Mouse (Mus musculus): ENCODE results near the gene D430042O09Rik.

D430042O09Rik gene

GRCm38 (mm10) chr7:125740521-125740920 is 32.8 kb downstream of the D430042O09Rik start:
- DNase-seq (ENCODE audit: low spot score): no peak

DNA sequence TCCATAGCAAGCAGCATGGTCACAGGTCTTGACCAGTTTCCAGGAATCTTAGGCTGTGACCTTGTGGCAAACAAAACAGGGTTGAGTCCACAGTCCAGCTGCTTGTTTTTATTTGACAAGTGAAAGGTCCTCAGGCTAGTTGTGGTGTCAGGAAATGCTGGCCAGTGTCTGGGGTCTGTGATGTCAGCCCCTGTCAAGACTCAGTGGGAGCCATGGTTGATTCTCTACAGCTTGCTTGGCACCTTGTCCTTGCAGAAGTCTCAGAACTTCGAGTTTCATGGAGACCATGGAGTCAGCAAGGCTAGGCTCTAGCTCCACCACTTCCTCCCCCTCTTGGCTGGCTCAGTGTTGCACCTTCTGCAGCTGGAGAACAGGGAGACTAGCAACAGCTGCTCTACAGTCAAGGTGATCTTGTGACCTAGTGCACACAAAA is 33.6 kb downstream of the D430042O09Rik start:
- DNase-seq (ENCODE audit: low spot score): no peak

GRCm38 (mm10) chr7:125744774-125745173 is 37.1 kb downstream of the D430042O09Rik start:
- DNase-seq (ENCODE audit: low spot score): no peak

DNA sequence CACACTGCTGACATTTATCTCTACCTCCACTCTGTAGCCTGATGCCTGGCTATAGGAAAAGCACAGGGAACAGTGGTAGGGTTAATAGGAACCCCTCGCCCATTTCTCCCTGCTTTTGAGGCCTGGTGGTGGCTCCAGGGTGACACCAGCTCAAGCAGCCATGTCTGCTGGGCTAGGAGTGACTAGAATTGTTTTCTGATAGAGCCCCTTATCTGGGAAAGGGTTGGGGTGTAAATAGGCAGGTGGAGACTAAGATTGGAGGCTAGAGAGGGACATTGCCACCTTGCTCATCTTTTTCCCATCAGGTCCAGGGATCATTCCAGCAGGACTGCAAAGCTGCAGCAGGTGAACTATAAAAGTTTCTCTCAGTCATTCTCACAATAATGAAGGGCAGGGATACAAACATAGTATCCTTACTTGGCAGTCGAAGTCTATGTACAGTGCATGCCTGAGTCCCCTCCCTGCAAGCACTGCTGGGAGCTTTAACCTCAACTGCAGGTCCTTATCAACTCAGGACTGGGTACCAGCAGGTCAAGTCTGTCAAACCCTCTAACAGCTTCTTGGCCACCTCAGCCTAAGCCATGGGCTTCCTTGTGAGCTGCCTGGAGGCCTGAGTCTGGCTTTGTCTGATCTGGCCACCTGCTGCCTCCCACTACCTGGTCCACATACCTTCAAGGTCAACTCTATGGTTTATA is 39.1 kb downstream of the D430042O09Rik start:
- no peak for DNase-seq (ENCODE audit: low spot score)

- DNase-seq (ENCODE audit: low spot score): no peak
These were observed 39.6 kb downstream of the D430042O09Rik start for GRCm38 (mm10) chr7:125747316-125747690.

DNA sequence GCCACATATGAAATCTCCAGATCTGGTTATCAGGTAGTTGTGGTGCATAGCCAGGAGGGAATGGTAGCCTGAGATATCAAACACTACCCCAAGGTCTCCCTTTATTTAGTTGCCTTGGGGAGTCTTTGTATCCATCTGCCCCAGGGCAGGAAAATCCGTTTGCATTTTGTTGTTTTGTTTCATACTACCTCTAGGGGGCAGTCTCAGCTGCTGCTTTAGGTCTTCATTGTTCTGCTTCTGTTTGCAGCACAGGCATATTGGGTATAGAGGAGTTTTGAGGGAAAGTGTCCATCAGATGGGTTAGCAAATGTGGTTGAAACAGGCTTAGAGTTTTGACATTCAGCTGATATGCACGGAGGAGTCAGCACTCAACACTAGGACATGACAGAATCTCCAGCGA is 40.5 kb downstream of the D430042O09Rik start:
- peak; percentile 52 for DNase-seq (ENCODE audit: low spot score)

- no peak for DNase-seq (ENCODE audit: low spot score)
These were observed 45.1 kb downstream of the D430042O09Rik start for GRCm38 (mm10) chr7:125752699-125753325.

DNA sequence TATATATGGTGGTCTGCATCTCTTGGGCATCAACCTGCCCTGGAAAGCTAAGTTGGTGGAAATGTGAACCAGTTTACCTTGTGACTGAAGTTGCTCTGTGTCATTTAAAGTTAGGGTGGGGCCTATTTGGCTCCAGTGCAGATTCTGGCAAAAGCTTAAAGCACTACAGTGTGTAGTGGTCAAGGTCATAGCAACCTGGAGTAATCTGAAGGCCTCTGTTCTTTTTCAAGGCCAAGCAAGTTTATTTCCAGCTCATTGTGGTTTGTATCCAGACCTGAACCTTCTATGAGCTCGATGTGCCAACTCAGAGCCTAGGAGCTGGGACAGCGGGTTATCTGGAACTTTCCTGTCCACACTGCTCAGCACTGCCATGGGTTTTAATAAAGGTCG is 45.6 kb downstream of the D430042O09Rik start:
- no peak for DNase-seq (ENCODE audit: low spot score)

GRCm38 (mm10) chr7:125756806-125757205 is 49.1 kb downstream of the D430042O09Rik start:
- no peak for DNase-seq (ENCODE audit: low spot score)

DNA sequence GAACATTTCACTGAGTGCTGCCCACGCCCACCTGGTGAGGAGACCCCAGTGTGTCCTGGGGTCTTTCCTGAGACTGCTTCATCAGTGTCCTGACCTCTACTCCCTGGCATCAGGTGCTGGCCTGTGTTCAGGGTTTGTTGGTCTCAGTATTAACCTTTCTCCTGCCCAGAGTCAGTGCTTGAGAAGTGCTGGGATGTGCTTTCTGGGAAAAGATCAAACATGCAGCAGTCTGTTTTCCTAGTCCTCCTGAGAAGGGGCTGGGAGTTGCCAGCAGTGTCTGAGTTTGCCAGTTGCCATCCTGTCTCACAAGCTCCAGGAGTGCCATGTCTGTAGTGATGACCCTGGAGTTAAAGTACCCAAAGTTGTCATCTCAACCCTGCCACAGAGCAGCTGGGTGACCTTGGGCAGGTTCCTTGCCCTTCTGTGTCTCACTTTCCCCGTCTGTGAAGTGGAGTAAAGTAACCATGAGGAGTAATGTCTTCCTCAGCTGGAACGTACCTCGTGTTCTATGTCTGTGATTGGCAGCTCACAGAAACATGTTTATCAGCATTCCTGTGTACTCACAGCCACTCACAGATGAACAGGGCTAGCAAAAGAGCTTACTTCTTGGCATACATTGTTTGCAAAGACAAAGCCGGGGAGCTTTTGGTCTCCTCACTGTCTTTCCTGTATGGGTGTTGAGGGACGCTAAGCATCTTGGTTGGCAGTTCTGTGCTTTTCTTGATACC is 50.4 kb downstream of the D430042O09Rik start:
- no peak for DNase-seq (ENCODE audit: low spot score)

DNA sequence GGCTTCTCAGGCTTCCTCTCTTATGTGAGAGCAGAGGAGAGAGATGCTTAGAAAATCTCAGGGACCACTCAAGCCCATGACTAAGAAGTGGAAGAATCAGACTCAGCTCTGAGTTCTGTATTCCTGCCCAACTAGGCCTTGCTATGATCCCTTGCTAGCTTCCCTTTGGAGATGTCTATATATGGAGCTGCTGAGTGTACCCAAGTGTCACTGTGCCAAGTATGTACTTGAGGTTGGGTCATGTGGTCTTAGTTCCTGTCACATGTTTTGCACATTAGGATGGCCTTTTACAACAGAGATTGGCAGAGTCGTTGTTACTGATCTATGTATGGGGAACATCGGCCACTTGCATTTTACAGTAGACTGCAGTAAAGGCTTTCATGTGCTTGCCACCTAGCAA is 54.6 kb downstream of the D430042O09Rik start:
- DNase-seq (ENCODE audit: low spot score): no peak

GRCm38 (mm10) chr7:125762883-125763830 is 55.5 kb downstream of the D430042O09Rik start:
- peak; percentile 26 for DNase-seq (ENCODE audit: low spot score)

DNA sequence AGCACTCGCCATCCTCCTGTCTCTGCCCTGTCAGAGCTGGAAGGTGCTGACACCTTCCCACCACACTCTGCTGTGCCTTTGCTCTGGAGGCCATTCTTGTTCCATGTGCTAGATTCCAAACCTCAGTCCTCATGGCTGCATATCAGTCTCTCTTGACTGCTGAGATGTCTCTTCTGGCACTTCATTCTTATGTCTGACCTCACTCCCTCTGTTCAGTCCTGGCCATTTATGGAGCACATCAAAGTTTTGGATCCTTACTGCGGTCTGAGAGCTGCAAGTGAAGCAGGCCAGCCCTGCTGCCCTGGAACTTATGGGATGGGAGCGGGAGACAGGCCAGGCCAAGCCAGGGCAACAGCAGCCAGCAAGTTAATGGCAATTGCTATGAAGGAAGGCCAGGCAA is 56.7 kb downstream of the D430042O09Rik start:
- DNase-seq (ENCODE audit: low spot score): no peak

- peak; percentile 40 for DNase-seq (ENCODE audit: low spot score)
These were observed 59.5 kb downstream of the D430042O09Rik start for GRCm38 (mm10) chr7:125766976-125767831.

GRCm38 (mm10) chr7:125772961-125773571 is 65.4 kb downstream of the D430042O09Rik start:
- no peak for DNase-seq (ENCODE audit: low spot score)

- no peak for DNase-seq (ENCODE audit: low spot score)
These were observed 75.5 kb downstream of the D430042O09Rik start for GRCm38 (mm10) chr7:125783206-125783605.

DNA sequence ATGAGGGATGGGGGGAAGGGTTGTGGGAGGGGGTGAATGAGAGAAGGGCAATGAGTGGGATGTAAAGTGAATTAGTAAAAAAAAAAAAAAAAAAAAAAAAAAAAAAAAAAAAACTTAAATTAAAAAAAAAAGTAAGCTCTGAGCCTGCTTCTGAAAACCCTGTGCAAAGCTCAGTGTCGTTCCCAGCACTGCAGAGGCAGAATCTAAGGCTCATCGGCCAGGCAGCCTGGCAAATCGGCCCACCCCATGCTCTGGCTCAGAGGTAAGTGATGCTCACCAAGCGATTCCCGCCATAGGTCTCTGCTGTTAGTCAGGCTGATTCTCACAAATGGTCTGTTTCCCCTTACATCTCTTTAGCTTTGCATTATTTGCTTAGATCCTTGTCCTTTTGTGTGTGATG is 78.4 kb downstream of the D430042O09Rik start:
- no peak for DNase-seq (ENCODE audit: low spot score)

- no peak for DNase-seq (ENCODE audit: low spot score)
These were observed 79.4 kb downstream of the D430042O09Rik start for GRCm38 (mm10) chr7:125787046-125787445.

GRCm38 (mm10) chr7:125790039-125790438 is 82.4 kb downstream of the D430042O09Rik start:
- DNase-seq (ENCODE audit: low spot score): no peak

DNA sequence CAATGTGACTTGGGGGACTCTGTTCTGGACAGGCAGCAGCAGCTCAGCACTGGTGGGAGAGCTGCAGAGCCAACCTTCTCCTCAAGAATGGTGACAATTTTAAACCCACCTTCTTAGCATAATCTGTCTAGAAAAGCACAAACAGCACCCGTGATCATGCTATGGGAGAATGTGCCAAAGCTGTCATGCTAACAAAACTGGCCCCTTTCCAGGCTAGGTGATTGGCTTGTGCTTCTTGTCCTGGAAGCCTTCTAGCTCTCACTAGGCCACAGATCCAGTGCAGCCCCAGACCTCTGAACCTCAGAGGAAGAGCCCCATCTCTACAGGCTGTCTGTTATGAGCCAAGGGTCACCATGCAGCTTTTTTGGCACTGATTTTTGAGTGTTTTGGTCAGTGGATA is 98.9 kb downstream of the D430042O09Rik start:
- DNase-seq (ENCODE audit: low spot score): no peak

DNA sequence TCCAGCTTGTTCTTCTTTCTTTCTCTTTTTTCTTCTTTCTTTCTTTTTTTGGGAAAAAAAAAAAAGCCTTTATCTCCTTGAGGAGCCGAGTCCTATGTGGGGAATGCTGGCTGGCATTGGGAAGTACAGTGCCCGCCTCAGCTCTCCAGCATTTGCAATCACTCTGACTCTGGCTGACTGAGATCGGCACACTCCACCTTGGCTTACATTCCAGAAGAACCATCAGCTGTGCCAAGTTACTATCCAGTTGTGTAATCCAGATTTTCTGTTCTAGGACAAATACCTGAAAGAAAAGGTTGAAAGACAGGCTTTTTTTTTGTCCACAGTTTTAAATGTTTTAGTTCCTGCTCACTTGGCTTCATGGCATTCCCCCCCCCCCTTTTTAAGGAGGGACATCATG is 100.5 kb downstream of the D430042O09Rik start:
- DNase-seq (ENCODE audit: low spot score): no peak
